Mouse (Mus musculus) E14TG2a.4 (cell line): ENCODE measurements at regions not wholly inside any gene's neighbourhood (a gene's known extent, or its start where the extent isn't known, plus 50 kb on each side); places are given as distances from the start of the nearest gene placed in this dataset.
"Not testable (repeated sequence)": the region's sequence is repeated elsewhere in the genome, so short reads cannot be mapped to it uniquely, and the experiment has no call there.

ENCODE experiments used
- H3K27me3 ChIP-seq: 2 replicates; pipeline ENCODE4 v1.6.1; 2014; ENCODE audit warnings: low read length, control low read depth; ENCODE audit not compliant: insufficient read depth
- H3K36me3 ChIP-seq: 2 replicates; pipeline ENCODE4 v1.6.1; 2014; ENCODE audit warnings: low read length, control low read depth; ENCODE audit not compliant: insufficient read depth
- H3K4me1 ChIP-seq: replicated peaks from 2 replicates; pipeline ENCODE4 v1.6.1; 2014; ENCODE audit warnings: low read depth, low read length, control low read depth
- H3K4me3 ChIP-seq: replicated peaks from 2 replicates; pipeline ENCODE4 v1.5.1; 2014; ENCODE audit warnings: mild to moderate bottlenecking, low read length
- H3K9me3 ChIP-seq: 2 replicates; pipeline ENCODE4 v1.6.1; 2014; ENCODE audit warnings: low read length, control low read depth
- CTCF ChIP-seq: conservative IDR thresholded peaks from 2 replicates; pipeline ENCODE4 v1.5.1; 2014; ENCODE audit warnings: low read length
- NANOG ChIP-seq: IDR thresholded peaks from 2 replicates; pipeline ENCODE4 v1.6.1; 2014; ENCODE audit warnings: borderline replicate concordance, low read length, mixed read lengths
- POU5F1 ChIP-seq: IDR thresholded peaks from 2 replicates; pipeline ENCODE4 v1.6.1; 2014; ENCODE audit warnings: low read length, borderline replicate concordance

DNA sequence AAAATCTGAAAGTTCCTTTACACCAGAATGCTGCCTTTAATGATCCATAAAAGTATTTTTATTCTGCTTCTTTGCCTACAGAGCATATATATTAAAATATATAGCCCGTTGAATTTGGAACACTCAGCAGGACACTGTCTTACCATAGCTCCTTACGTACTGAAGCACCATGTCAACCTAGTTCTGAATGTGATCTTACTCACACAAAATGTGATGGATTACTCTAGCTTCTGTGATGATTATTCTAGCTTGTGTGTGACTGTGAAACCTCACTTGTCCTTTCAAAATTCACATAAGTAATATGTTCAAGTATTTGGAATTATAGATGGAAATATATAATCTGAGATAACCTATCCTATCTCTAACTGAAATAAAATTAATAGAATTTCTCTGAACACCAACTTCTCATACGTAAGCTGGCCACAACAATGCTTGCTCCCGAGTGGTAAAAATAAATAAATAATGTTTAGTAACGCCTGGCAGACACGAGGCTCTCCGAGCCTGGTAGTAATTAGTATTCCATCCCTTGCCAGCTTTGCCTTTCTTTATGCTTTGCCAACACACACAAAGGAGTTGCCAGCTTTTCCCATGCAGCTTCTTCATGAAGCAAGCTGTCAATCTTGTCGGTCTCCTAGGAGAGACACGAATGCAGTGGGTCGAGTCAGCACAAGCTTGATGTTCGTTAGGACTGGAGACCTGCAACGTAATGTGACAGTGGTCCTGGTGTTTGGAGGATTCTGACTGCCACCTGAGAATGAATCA is 271.9 kb upstream of the Dcbld2 start:
- Histone ChIP-seq H3K9me3 (no peaks in the 10 kb centered on the region), H3K4me1 (peaks cover 7% of the 10 kb centered on the region; the same call in 1 of the 2 replicates), H3K36me3 (no peaks in the 10 kb centered on the region), H3K4me3 (no peak overlapping the region), H3K27me3 (no peaks in the 10 kb centered on the region)
- no peak for TF ChIP-seq POU5F1

DNA sequence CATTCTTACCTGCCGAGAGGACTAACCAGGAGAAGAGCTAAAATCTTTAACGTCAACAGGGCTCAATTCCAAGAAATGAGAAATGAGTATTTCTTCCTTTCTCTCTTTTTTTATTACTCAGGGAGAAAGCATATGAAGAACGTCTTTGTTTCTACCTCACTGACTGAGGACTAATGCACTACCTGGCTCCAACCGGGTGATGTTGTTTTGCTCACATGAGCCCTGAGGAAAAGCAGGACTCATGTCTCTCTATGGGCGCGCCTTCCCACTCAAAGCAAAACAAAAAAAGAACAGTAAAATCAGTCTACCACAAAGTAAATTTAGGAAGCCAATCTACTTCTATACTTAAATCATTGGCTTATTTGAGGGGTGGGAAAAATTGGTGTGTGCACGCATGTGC is 271.3 kb upstream of the Dcbld2 start:
- no peak for TF ChIP-seq POU5F1
- no peak for TF ChIP-seq CTCF
- TF ChIP-seq NANOG = no peak
- Histone ChIP-seq H3K4me3 (no peak overlapping the region), H3K4me1 (peaks cover 7% of the 10 kb centered on the region; the same call in 1 of the 2 replicates), H3K36me3 (no peaks in the 10 kb centered on the region), H3K9me3 (no peaks in the 10 kb centered on the region), H3K27me3 (no peaks in the 10 kb centered on the region)

DNA sequence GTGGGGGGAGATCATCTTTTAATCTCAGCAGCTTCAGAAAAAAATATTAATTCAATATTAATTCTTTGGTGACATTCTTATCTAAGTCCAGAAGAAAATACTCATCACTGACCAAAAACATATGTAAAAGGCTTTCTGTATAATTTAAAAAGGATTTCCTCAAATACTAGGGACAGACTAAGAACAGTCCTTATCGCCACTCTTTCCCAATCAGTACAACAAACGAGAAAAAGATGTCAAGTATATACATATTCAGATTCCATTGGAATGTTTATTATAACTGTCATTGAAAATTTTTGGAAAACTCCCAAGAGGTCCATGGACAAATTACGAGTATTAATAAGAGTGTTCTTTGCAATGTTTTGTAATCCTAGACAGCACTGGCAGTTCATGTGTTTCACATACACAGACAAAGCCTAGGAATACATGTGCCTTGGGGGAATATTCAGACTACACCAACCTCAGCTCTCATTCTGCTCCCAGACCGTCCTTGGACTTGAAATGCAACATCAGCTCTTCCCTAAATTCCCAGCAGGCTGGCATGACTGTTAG is 270.4 kb upstream of the Dcbld2 start:
- Histone ChIP-seq H3K4me3 (no peak overlapping the region), H3K36me3 (no peaks in the 10 kb centered on the region), H3K4me1 (peaks cover 7% of the 10 kb centered on the region; the same call in 1 of the 2 replicates), H3K9me3 (no peaks in the 10 kb centered on the region), H3K27me3 (no peaks in the 10 kb centered on the region)
- TF ChIP-seq POU5F1 (no peak), NANOG (no peak), CTCF (no peak)

DNA sequence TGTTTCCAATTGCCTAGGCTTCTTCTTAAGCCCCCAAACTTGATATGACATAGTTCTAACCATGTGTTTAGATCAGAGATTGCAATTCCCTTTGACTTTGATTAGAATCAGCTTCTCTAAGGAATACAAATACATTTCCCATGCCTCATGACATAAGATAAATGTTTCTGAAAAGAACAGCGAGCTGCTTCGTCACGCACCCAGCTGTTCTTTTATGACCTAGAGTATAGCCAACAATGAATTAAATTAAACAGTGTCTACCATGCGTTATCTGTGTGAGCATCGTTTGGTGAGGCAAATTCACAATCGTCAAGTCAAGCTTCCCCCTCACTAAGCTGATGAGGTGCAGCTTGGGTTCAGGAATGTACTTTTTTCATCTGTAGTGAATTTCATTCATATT is 261.8 kb upstream of the Dcbld2 start:
- no peak for TF ChIP-seq NANOG
- no peak for TF ChIP-seq POU5F1
- no peak for TF ChIP-seq CTCF
- H3K27me3 ChIP-seq = no peaks in the 10 kb centered on the region
- no peaks in the 10 kb centered on the region for H3K36me3 ChIP-seq
- H3K9me3 ChIP-seq = no peaks in the 10 kb centered on the region
- H3K4me1 ChIP-seq = no peaks in the 10 kb centered on the region
- H3K4me3 ChIP-seq = no peak overlapping the region

DNA sequence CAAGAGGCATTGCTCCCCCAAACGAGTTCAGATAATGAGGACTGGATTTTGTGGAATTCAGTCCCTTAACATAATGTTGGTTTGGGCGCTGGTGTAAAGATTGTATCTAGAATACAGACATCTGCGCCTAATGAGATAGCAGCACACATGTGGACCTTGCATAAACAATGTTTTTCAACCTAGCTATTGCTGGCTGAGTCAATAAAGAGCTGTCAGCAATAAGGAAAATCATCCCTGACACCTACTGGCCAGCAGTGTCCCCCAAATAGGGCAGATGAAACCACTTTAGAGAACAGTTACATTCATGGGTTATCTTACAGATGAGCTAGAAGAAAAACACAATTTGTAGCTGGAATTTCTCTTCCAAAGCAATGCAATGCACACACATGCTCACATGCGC is 252.7 kb upstream of the Dcbld2 start:
- Histone ChIP-seq H3K4me3 (no peak overlapping the region), H3K9me3 (no peaks in the 10 kb centered on the region), H3K27me3 (no peaks in the 10 kb centered on the region), H3K36me3 (no peaks in the 10 kb centered on the region), H3K4me1 (peaks cover 5% of the 10 kb centered on the region)
- TF ChIP-seq NANOG = no peak
- TF ChIP-seq CTCF = no peak
- TF ChIP-seq POU5F1 = no peak

DNA sequence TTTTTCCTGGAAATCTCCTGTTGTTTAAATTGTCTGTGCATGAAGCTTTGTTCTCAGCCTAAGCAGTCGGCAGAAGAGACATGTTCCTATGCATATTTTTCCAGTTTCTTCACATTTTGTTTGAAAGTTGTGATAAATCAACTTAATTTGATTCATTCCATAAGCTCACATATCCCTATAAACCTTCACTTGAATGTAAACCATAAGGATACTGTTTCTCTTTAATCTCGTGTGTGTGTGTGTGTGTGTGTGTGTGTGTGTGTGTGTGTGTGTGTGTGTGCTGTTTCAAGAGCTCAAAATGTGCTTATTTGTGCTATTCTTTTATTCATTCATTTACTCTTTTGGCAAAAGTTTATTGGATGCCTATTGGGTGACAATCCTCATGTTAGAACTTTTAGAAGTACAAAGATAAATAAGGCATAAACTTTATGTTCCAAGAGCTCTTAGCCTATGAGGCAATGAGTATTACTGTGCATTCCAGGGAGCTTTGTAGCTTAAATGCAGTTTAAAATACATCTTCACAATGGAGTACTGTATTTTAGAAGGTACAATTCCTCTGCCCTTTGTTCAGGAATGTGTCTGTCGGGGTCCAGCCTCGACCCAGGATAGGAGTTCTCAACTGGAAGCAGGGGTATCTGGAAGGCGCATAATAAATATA is 229.4 kb upstream of the Dcbld2 start:
- TF ChIP-seq NANOG = no peak
- no peak for TF ChIP-seq CTCF
- no peak for TF ChIP-seq POU5F1
- no peaks in the 10 kb centered on the region for H3K27me3 ChIP-seq

DNA sequence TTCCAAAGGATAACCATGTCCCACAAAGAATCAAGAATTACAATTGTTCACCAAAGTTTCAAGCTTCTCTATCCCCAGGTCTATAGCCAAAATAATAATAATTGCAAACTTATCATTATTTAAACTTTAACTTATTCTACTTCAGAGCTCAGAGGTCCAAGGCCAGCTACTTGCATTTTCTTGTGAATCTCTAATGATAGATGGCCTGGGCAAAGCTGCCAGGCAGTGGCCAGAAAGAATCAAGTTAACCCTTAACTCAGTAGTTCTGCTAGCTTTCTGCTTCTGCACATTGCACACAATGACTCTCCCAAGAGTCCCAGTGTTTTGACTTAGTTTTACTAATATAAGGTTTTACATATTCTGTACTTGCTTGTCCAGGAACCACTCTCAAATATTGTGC is 228.3 kb upstream of the Dcbld2 start:
- not testable (repeated sequence) for H3K4me3 ChIP-seq, H3K4me1 ChIP-seq, H3K9me3 ChIP-seq, H3K36me3 ChIP-seq, H3K27me3 ChIP-seq

More for the DNA sequence above, 229.4 kb upstream of the Dcbld2 start:
- no peak overlapping the region for H3K4me3 ChIP-seq
- no peaks in the 10 kb centered on the region for H3K36me3 ChIP-seq
- H3K4me1 ChIP-seq = no peaks in the 10 kb centered on the region
- H3K9me3 ChIP-seq = 0 out of 2 replicates have a peak, but pooled peaks cover 4% of the 10 kb centered on the region

DNA sequence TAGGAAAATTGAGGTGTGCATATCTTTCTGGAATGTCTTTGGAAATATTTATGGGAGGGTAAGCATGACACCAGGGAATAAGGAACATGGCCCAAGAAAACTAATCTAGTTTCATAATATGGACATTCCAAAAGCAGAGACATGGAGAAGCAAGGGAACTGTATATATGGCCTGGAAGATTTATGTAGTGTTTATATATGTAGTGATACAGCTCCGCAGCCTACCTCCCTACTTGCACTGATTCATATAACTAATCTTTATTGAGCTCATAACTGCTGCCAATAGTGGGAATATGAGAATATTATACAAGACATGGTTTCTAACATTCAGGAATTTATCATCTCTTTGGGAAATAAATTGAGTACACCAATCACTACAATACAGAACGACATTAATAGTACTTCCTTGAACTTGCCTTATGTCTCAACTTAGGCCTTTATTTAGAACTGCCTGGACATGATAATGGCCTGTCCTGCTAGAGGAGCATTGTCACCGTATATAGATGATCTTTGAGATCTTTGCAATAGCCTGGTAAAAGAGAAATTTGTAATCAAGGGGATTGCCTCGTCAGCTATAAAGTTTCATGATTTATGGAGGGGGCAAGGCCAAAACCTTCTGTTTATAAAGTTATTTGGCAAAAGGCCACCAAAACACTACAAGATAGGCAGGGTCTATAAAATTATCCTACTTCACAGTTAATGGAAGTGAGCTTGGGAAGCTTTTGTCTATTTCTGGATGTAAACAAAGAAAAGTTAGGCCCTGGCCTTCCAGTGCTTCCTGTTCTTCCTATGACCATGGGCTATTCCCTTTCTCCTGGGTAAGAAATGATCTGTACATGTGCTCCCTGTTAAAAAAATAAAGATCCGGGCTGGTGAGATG is 213.4 kb upstream of the Dcbld2 start:
- H3K27me3 ChIP-seq = no peaks in the 10 kb centered on the region
- no peaks in the 10 kb centered on the region for H3K36me3 ChIP-seq
- TF ChIP-seq NANOG = no peak
- TF ChIP-seq POU5F1 = no peak
- no peak for TF ChIP-seq CTCF
- H3K4me1 ChIP-seq = no peaks in the 10 kb centered on the region
- peaks cover 29% of the 10 kb centered on the region for H3K9me3 ChIP-seq
- no peak overlapping the region for H3K4me3 ChIP-seq
